Mouse (Mus musculus): ENCODE results near the gene Vsnl1.

Vsnl1 gene

GRCm38 (mm10) chr12:11379396-11379795 lies 57.0 kb downstream of the Vsnl1 start:
- DNase-seq: no peak

GRCm38 (mm10) chr12:11370056-11370455 lies 66.4 kb downstream of the Vsnl1 start:
- DNase-seq: peak; percentile 72

GRCm38 (mm10) chr12:11367099-11367765 lies 69.2 kb downstream of the Vsnl1 start:
- no peak for DNase-seq

- DNase-seq: no peak
Measured at GRCm38 (mm10) chr12:11364870-11365269, 71.5 kb downstream of the Vsnl1 start.

DNA sequence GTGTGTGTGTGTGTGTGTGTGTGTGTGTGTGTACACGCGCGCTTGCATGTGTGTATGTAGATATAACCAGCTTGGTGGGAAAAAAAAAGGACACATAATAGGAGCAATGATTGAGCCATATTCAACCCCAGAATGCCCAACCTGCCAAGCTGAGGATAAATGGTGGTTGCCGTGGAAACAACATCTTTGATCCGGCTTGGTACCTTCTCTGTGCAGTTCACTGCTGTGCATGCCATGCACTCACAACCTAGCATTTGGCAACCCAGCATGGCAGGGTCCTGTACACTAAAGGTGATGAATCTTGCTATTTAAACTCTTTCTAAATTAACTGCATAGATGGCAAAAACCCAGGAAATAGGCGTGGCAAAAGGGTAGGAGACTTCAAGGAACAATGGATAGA lies 74.0 kb downstream of the Vsnl1 start:
- no peak for DNase-seq

GRCm38 (mm10) chr12:11350895-11351294 lies 85.5 kb downstream of the Vsnl1 start:
- DNase-seq: peak; percentile 85

- DNase-seq: no peak
Measured at GRCm38 (mm10) chr12:11349870-11350269, 86.5 kb downstream of the Vsnl1 start.

DNA sequence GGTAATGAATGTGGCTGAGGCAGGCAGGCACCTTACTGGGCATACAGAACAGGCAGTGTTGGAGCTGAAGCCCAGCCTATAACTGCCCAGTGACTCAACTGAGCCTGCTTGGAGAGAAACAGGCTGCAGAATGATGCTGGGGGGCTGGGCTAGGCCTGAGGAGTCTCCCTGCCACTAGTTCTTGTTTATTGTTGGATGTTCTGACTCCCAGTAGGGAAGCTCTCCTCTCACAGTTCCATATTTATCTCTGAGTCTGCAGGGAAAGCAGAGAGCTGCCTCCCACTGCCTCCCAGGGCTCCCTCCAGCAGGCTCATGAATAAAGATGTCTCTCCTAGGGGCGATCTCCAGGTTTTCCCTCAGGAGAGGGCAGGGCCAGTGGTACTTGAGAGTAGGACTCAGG lies 88.0 kb downstream of the Vsnl1 start:
- DNase-seq: peak; percentile 49

DNA sequence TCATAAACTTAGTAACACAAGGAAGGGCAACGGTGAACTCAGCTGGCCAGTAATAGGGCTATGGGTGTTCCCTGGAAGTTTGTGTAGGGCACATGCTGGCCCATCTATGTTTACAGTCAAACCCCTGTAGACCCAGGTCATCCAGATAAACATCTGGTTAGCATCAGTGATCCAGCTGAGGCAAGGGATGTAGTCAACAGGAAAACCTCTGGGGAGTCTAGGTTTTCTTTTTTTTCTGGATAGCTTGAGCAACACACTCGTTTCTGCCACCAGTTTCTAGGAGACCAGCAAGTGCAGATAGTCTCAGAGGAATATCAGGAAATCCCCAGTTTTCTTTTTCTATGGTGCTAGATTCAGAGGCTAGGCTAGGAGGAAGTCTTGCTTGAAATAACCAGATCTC lies 90.5 kb downstream of the Vsnl1 start:
- DNase-seq: no peak

DNA sequence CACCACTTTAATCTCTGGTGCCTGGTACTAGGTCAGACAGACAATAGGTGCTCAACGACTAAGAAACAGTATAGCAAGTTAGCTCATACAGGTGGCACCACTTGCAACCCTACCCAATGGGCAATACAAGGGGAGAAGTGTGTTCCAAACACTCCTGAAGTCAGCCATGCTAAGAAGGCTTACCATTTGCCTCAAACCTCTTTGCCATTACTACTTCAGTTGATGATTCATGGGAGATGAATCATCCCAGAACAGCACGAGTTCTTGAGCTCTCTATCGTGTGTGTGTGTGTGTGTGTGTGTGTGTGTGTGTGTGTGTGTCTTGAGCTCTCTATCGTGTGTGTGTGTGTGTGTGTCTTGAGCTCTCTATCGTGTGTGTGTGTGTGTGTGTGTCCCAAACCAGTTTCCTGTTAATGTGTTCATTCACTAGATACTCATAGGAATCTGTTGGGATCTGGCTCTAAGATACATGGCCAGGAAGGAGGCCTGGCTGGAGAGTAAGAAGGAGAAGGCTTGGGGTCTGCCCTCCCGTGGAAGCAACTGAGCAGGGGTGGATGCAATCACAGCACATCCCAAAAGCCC lies 94.3 kb downstream of the Vsnl1 start:
- DNase-seq: no peak

GRCm38 (mm10) chr12:11338251-11338650 lies 98.2 kb downstream of the Vsnl1 start:
- DNase-seq: no peak

DNA sequence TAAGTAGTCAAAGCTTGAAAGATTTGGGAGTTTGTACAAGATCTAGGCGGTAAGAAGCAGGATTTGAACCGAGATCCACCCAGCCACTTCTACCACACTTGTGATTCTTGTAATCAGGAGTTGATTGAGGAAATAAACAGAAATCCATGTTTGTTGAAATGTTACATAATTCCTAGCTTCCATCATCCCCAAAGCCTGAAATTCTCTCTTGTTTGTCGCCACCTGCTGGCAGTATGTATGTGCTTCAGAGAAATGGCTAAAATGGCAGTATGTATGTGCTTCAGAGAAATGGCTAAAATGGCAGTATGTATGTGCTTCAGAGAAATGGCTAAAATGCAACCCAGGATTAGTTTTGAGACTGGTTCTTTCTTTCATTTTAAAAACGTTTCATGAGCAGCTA lies 99.6 kb downstream of the Vsnl1 start:
- DNase-seq: peak; percentile 19

GRCm38 (mm10) chr12:11326483-11326882 lies 109.9 kb downstream of the Vsnl1 start:
- no peak for DNase-seq

- DNase-seq: no peak
Measured at GRCm38 (mm10) chr12:11324480-11324879, 111.9 kb downstream of the Vsnl1 start.

GRCm38 (mm10) chr12:11317671-11318070 lies 118.7 kb downstream of the Vsnl1 start:
- DNase-seq: no peak

DNA sequence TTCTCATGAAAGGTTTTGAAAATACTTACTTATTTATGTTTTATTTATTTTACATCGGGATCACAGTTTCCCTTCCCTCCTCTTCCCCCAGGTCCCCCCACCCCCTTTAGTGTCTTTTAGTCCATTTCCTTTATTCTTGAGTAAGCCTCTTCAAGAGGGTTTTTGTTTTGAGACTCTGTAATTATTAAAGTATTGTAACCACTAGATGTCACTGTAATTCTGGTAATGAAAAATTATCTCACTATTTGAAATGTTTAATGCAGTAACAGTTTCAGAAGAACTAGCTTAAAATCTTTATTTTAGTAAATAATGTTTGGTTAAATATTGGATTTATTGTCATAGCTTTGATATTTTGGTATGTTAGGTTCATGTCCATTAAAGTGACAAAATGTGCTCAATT lies 122.6 kb downstream of the Vsnl1 start:
- no peak for DNase-seq

DNA sequence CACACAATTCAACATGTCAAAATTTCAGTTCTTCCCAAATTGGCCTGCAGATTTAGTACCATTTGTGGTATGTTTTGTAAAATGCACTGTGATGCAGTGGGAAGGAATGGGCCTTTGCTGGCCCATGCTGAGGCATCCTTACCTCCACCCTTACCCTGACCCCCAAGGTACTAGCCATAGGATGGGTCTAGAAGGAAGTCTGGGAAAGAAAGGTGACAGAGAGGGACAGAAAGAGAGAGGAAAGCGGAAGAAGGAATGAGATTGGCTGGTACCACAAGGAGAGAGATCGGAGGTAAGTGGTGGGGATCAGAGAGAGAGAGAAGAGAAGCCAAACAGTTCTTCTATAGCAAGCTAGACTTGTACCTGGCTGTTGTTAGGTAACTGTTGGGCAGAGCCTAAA lies 125.3 kb downstream of the Vsnl1 start:
- DNase-seq: no peak

- DNase-seq: no peak
Measured at GRCm38 (mm10) chr12:11306753-11307645, 129.4 kb downstream of the Vsnl1 start.

- DNase-seq: no peak
Measured at GRCm38 (mm10) chr12:11300858-11301257, 135.6 kb downstream of the Vsnl1 start.

GRCm38 (mm10) chr12:11286382-11286781 lies 150.0 kb downstream of the Vsnl1 start:
- DNase-seq: no peak

- no peak for DNase-seq
Measured at GRCm38 (mm10) chr12:11281584-11281983, 154.8 kb downstream of the Vsnl1 start.

DNA sequence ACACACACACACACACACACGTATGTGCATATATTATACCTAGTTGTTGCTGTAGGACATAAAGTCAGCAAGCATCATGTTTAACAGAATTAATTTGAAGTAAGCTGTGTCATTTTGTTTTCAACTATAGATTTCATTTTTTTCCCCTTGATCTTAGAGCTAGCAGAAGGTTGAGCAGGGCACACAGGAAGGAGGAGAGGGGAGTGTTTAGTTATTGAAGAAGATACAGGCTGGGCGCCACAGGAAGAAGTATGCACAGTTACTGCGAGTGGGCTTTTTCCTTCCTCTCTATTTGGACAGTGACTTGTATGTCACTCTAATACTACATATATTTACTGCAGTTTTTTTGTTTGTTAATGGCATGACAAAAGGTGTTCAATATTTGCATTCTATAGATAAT lies 156.5 kb downstream of the Vsnl1 start:
- no peak for DNase-seq

DNA sequence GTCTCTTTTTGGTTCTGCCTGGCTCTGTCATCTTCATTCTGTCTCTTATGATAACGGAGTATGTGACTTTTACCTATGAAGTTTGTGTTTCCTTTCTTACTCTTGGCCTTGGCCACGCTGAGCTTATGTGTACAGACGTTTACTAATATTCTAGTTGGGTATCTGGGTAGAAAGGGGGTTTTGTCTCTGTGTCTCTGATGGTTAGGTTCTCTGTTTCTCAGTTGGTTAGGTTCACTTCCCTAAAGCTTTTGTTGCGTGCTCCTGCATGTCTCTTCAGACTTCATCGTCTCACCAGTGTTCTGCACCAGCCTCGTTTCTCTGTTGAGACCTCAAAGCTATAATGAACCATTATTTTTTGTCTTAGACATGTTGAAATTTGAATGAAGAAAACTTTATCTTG lies 159.2 kb downstream of the Vsnl1 start:
- DNase-seq: no peak

GRCm38 (mm10) chr12:11276632-11277031 lies 159.8 kb downstream of the Vsnl1 start:
- no peak for DNase-seq
